19 mouse cellular contexts compared by ENCODE assay signal in the genomic region with DNA sequence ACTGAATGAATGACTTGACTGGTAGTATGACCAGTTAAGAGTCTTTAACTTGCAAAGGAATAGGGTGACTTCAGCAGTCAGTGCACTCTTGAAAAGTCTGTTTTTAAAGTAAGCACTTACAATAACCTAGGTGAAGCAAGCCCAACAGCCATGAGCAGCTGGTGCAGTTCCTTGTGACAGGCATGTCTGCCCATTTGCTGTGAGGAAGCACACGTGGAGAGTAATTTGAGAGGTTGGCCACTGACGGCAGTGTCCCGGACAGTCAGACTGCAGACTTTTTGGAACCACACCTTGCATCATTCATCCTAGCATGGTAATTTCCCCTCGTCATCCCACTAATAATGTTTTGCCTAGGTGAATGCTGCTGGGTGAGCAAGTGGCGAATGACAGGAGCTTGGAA.
"Had no signal": no experiment of that assay in that cellular context is flagged by ENCODE, and none has a peak within 500 bp of the region (broad histone marks: within the 10 kb centered on the region; RNA-seq: fewer than 3 reads in every experiment).

No protein-coding gene starts in this region.

- H3K4me1 ChIP-seq: liver, embryonic 13.5 days; lung, embryonic 15.5 days; neural tube, embryonic 15.5 days; stomach, embryonic 15.5 days had no signal

- H3K9ac ChIP-seq: limb, embryonic 12.5 days; liver, embryonic 13.5 days; liver, postnatal 0 days; lung, embryonic 15.5 days; neural tube, embryonic 15.5 days; stomach, embryonic 15.5 days had no signal

- H3K4me2 ChIP-seq: limb, embryonic 12.5 days; liver, embryonic 13.5 days; lung, embryonic 15.5 days; midbrain, embryonic 11.5 days; neural tube, embryonic 15.5 days; stomach, embryonic 15.5 days had no signal

- DNase-seq: kidney, adult 8-10 months; kidney, postnatal 25 days; layer of hippocampus, adult 9-11 months; layer of hippocampus, postnatal 36 days; liver; liver, embryonic 13.5 days; liver, postnatal 0 days; lung, postnatal 36 days; retina, postnatal 1 day; right cerebral cortex, postnatal 4 days; spleen, adult 18-20 months; thymus, adult 2 months; thymus, postnatal 25 days had no signal

- H3K27ac ChIP-seq: limb, embryonic 12.5 days; liver, embryonic 13.5 days; lung, embryonic 15.5 days; neural tube, embryonic 15.5 days; stomach, embryonic 15.5 days had no signal

- H3K36me3 ChIP-seq: limb, embryonic 12.5 days; liver, embryonic 13.5 days; lung, embryonic 15.5 days; neural tube, embryonic 15.5 days; stomach, embryonic 15.5 days had no signal

- ATAC-seq: liver, postnatal 0 days had no signal

- H3K4me3 ChIP-seq: limb, embryonic 12.5 days; liver, embryonic 13.5 days; lung, embryonic 15.5 days; megakaryocyte, embryonic 14.5 days; neural tube, embryonic 15.5 days; stomach, embryonic 15.5 days had no signal

- H3K9me3 ChIP-seq: limb, embryonic 12.5 days; liver, embryonic 13.5 days; lung, embryonic 15.5 days; megakaryocyte, embryonic 14.5 days; neural tube, embryonic 15.5 days; stomach, embryonic 15.5 days had no signal

- H3K27me3 ChIP-seq: limb, embryonic 12.5 days; liver, embryonic 13.5 days; lung, embryonic 15.5 days; megakaryocyte, embryonic 14.5 days; neural tube, embryonic 15.5 days; stomach, embryonic 15.5 days had no signal
